Mouse (Mus musculus) C2C12 (cell line): ENCODE results near the gene Scarb1. TPM values are rescaled to one million over a fixed set of nuclear protein-coding genes. Genes with fewer than 3 reads are reported as not detected.

ENCODE experiments used
- H3K27me3 ChIP-seq: one replicate; pipeline ENCODE4 v1.6.1; 2011; ENCODE audit not compliant: control insufficient read depth, insufficient read depth, insufficient read length
- H3K36me3 ChIP-seq: one replicate; pipeline ENCODE4 v1.6.1; 2011; ENCODE audit not compliant: control insufficient read depth, insufficient read depth
- H3K4me3 ChIP-seq: one replicate; pipeline ENCODE4 v1.5.1; 2011; ENCODE audit warnings: mild to moderate bottlenecking, control low read depth; ENCODE audit not compliant: poor library complexity, insufficient read depth, severe bottlenecking
- H3K79me2 ChIP-seq: one replicate; pipeline ENCODE4 v1.6.1; 2011; ENCODE audit not compliant: control insufficient read depth, insufficient read depth
- H3K79me3 ChIP-seq: one replicate; pipeline ENCODE4 v1.6.1; 2011; ENCODE audit warnings: low read depth, control low read depth
- H3ac ChIP-seq: one replicate; pipeline ENCODE3; 2011; ENCODE audit warnings: low read depth; ENCODE audit not compliant: control insufficient read depth, insufficient read length
- CEBPB ChIP-seq: IDR thresholded peaks from one replicate; pipeline ENCODE4 v1.6.1; 2011; ENCODE audit warnings: low read depth, mild to moderate bottlenecking, control low read depth, moderate library complexity
- CTCF ChIP-seq: IDR thresholded peaks from one replicate; pipeline ENCODE4 v1.5.1; 2011; ENCODE audit not compliant: control insufficient read depth, insufficient read depth, insufficient read length
- FOSL1 ChIP-seq: IDR thresholded peaks from one replicate; pipeline ENCODE4 v1.8.0; 2011; ENCODE audit warnings: mild to moderate bottlenecking, low read length; ENCODE audit not compliant: poor library complexity, insufficient read depth, severe bottlenecking
- MAX ChIP-seq: IDR thresholded peaks from one replicate; pipeline ENCODE4 v1.6.1; 2011; ENCODE audit warnings: mild to moderate bottlenecking, control low read depth
- MYOD1 ChIP-seq: IDR thresholded peaks from one replicate; pipeline ENCODE4 v1.6.1; 2011; ENCODE audit warnings: low read depth; ENCODE audit not compliant: control insufficient read depth, insufficient read length
- MYOG ChIP-seq: IDR thresholded peaks from one replicate; pipeline ENCODE4 v1.6.1; 2011; ENCODE audit not compliant: control insufficient read depth, insufficient read length; ENCODE audit errors: extremely low read depth
- USF1 ChIP-seq: IDR thresholded peaks from one replicate; pipeline ENCODE4 v1.6.1; 2011; ENCODE audit warnings: low read depth, mild to moderate bottlenecking, control low read depth, moderate library complexity
- polyA plus RNA-seq: library from polyadenylated mRNA; unstranded; fragments of >200 nt; fragmentation: generic; extraction: Trizol; gene quantifications from one replicate; pipeline ENCODE4 v1.2.1, GENCODE M21; 2012; ENCODE audit warnings: missing spikeins

The Scarb1 gene
- polyA plus RNA-seq, 1 experiment = 31.4 TPM

DNA sequence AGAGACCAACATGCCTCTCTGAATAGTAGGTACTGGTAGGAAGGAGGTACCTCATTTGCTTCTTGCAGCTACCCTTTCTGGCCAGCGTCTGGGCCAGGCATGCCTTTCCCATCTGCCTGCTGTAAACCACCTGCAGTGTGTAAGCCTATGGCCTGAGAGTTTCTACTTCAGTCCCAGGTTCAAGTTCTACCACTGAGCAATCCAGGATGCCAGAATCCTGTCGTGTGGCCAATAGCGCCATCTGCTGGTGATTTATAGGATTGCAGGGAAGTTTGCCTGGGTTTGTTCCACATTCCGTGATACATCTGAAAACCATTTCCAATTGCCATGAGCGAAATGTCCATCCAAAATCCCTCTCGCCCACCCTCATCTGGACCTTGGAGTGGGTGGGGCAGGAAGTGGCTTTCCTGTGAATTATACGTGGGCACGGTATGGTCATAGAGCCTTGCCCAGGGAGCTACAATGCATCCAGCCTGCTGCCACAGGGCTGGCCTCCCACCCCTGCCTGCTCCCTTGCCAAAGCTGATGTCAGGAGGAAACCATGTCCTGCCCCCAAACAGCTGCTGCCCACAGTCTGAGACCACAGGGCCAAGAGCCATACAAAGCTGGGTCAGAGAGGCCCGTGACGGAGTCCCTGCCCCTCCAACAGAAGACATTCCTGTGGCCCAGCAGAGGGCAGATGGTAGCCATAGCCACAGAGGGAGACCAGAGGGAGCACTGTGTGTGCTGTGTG lies 72.7 kb downstream of the Scarb1 start:
- peak; percentile 58 for TF ChIP-seq CTCF
- no peak for TF ChIP-seq MAX
- TF ChIP-seq MYOD1 = peak; percentile 93
- no peaks in the 10 kb centered on the region for H3K79me3 ChIP-seq

GRCm38 (mm10) chr5:125267150-125267961 lies 73.5 kb downstream of the Scarb1 start:
- no peaks in the 10 kb centered on the region for H3K79me2 ChIP-seq
- no peaks in the 10 kb centered on the region for H3K36me3 ChIP-seq
- H3K4me3 ChIP-seq = no peak overlapping the region
- no peak overlapping the region for H3ac ChIP-seq
- no peaks in the 10 kb centered on the region for H3K27me3 ChIP-seq
- TF ChIP-seq USF1 (no peak), MAX (no peak), CEBPB (no peak), CTCF (no peak), FOSL1 (no peak), MYOG (no peak), MYOD1 (no peak)
- no peaks in the 10 kb centered on the region for H3K79me3 ChIP-seq

More for the DNA sequence above, 72.7 kb downstream of the Scarb1 start:
- Histone ChIP-seq H3ac (no peak overlapping the region), H3K79me2 (no peaks in the 10 kb centered on the region), H3K36me3 (no peaks in the 10 kb centered on the region), H3K27me3 (no peaks in the 10 kb centered on the region), H3K4me3 (no peak overlapping the region)

DNA sequence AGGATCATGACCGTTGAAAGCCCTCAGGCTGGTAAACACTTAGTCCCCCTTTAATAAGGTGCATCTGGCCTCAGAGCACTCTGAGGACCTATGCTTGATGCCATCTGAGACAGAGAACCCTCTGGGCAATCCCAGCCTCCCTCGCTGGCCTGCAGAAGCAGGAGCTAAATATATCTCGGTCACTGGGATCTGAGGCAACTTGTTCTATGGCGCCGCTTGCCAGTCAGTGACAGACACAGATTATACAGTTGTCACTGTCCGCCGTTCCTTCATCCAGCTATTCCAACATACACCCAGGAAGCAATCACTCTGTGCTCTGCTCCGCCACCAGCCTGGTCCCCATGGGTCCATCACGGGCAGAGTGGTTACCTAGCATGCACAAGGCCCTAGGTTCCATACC lies 74.8 kb downstream of the Scarb1 start:
- Histone ChIP-seq H3K4me3 (no peak overlapping the region), H3K36me3 (no peaks in the 10 kb centered on the region)
- TF ChIP-seq USF1 (no peak), MAX (no peak), MYOG (no peak), CEBPB (no peak), CTCF (no peak), FOSL1 (no peak)

DNA sequence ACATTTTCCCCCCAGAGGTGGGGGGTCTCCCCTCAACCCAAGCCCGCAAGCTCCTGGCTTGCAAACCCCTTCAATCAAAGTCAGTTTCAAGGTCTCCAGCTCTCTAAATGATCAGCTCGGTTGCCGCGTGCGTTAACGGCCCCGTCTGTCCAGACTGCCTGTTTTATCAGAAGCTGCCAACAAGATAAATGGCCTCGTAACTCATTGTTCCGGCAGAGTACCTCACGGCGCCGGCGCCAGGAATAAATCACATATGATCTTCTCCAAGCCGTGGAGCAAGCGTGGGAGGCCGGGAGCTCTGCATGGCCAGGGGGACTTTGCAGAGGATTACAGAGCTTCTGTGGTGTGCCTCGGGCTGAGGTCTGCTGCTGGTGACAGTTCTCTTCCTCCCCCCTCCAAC lies 76.2 kb downstream of the Scarb1 start:
- H3K36me3 ChIP-seq = no peaks in the 10 kb centered on the region
- H3K4me3 ChIP-seq = no peak overlapping the region
- no peaks in the 10 kb centered on the region for H3K27me3 ChIP-seq
- TF ChIP-seq MYOD1 (no peak), FOSL1 (no peak), MYOG (no peak), CEBPB (no peak), USF1 (no peak), MAX (no peak), CTCF (no peak)
- no peak overlapping the region for H3ac ChIP-seq
- no peaks in the 10 kb centered on the region for H3K79me3 ChIP-seq
- no peaks in the 10 kb centered on the region for H3K79me2 ChIP-seq

More for the DNA sequence above, 74.8 kb downstream of the Scarb1 start:
- Histone ChIP-seq H3K79me3 (no peaks in the 10 kb centered on the region), H3K79me2 (no peaks in the 10 kb centered on the region), H3K27me3 (no peaks in the 10 kb centered on the region), H3ac (no peak overlapping the region)

- Histone ChIP-seq H3K27me3 (no peaks in the 10 kb centered on the region), H3K79me2 (no peaks in the 10 kb centered on the region), H3K36me3 (no peaks in the 10 kb centered on the region), H3K79me3 (no peaks in the 10 kb centered on the region), H3ac (no peak overlapping the region), H3K4me3 (no peak overlapping the region)
- no peak for TF ChIP-seq CTCF
- no peak for TF ChIP-seq USF1
- TF ChIP-seq MYOG = no peak
- TF ChIP-seq MAX = no peak
- TF ChIP-seq FOSL1 = no peak
Measured at GRCm38 (mm10) chr5:125262578-125262977, 78.3 kb downstream of the Scarb1 start.

- H3K36me3 ChIP-seq = no peaks in the 10 kb centered on the region
- peak; percentile 86 for TF ChIP-seq MYOD1
- TF ChIP-seq MAX = peak; percentile 20
- TF ChIP-seq USF1 = no peak
- H3K79me2 ChIP-seq = no peaks in the 10 kb centered on the region
- no peaks in the 10 kb centered on the region for H3K79me3 ChIP-seq
- no peak overlapping the region for H3K4me3 ChIP-seq
- no peak overlapping the region for H3ac ChIP-seq
- no peaks in the 10 kb centered on the region for H3K27me3 ChIP-seq
Measured at GRCm38 (mm10) chr5:125253917-125254316, 87.0 kb downstream of the Scarb1 start.
